Mouse (Mus musculus) heart, embryonic 10.5 days (tissue): ENCODE measurements around the gene Kdm4a. TPM values are rescaled to one million over a fixed set of nuclear protein-coding genes. Genes with fewer than 3 reads are reported as not detected.

Source experiments
- DNase-seq: peaks from one replicate; pipeline ENCODE4 v3.0.0-alpha.2; 2017; ENCODE audit warnings: low spot score
- H3K27ac ChIP-seq: fragments of 300-500 bp; sonication (generic); 2 replicates; pipeline ENCODE4 v1.5.1; 2016; ENCODE audit warnings: mild to moderate bottlenecking
- H3K27me3 ChIP-seq: fragments of 300-500 bp; sonication (generic); 2 replicates; pipeline ENCODE4 v1.6.1; 2016; ENCODE audit warnings: mild to moderate bottlenecking; ENCODE audit not compliant: poor library complexity, insufficient read depth, severe bottlenecking
- H3K36me3 ChIP-seq: fragments of 300-500 bp; sonication (generic); 2 replicates; pipeline ENCODE4 v1.6.1; 2016; ENCODE audit warnings: mild to moderate bottlenecking, moderate library complexity
- H3K4me1 ChIP-seq: fragments of 300-500 bp; sonication (generic); 2 replicates; pipeline ENCODE4 v1.6.1; 2016; ENCODE audit warnings: mild to moderate bottlenecking
- H3K4me3 ChIP-seq: fragments of 300-500 bp; sonication (generic); 2 replicates; pipeline ENCODE4 v1.5.1; 2016; ENCODE audit warnings: mild to moderate bottlenecking, moderate library complexity
- H3K9me3 ChIP-seq: fragments of 300-500 bp; sonication (generic); 2 replicates; pipeline ENCODE4 v1.6.1; 2016; ENCODE audit warnings: mild to moderate bottlenecking, moderate library complexity
- WGBS: fragments of 180-500 bp; shearing (Covaris S2); methylation state at CpG from one replicate; pipeline ENCODE4 v1.1.7; 2016; 5-methylcytosine and 5-hydroxymethylcytosine counted together
- polyA plus RNA-seq: library from polyadenylated mRNA; unstranded; fragments of >200 nt; fragmentation: Nextera tagmentation; extraction: Ambion mirVana; gene quantifications from 2 replicates; pipeline ENCODE4 v1.2.1, GENCODE M21; 2016

Kdm4a gene
- polyA plus RNA-seq, 1 experiment from 2014 or later: 26.6 TPM

GRCm38 (mm10) chr4:118198606-118199005 is 18.8 kb upstream of the Kdm4a start:
- Histone ChIP-seq H3K4me1 (peaks cover 7% of the 10 kb centered on the region), H3K27ac (no peak overlapping the region), H3K27me3 (no peaks in the 10 kb centered on the region), H3K36me3 (no peaks in the 10 kb centered on the region), H3K4me3 (no peak overlapping the region), H3K9me3 (no peaks in the 10 kb centered on the region)
- DNase-seq: no peak
- WGBS: 76% methylated on average over 3 of the region's 3 CpGs

- Histone ChIP-seq H3K27ac (peak overlapping the region; percentile 33; the same call in 1 of the 2 replicates), H3K27me3 (no peaks in the 10 kb centered on the region), H3K4me3 (0 out of 2 replicates have a peak overlapping the region, but pooled peaks have one; percentile 5), H3K9me3 (no peaks in the 10 kb centered on the region), H3K4me1 (peaks cover 7% of the 10 kb centered on the region), H3K36me3 (no peaks in the 10 kb centered on the region)
- DNase-seq: no peak
- WGBS: 42% methylated on average over 10 of the region's 10 CpGs
Observed at GRCm38 (mm10) chr4:118196185-118196584, 16.3 kb upstream of the Kdm4a start.

GRCm38 (mm10) chr4:118180301-118181080 is 648 bp upstream of the Kdm4a start:
- Histone ChIP-seq H3K36me3 (peaks cover 20% of the 10 kb centered on the region), H3K4me3 (peak overlapping the region; percentile 83), H3K27ac (peak overlapping the region; percentile 98), H3K4me1 (peaks cover 13% of the 10 kb centered on the region), H3K9me3 (no peaks in the 10 kb centered on the region), H3K27me3 (no peaks in the 10 kb centered on the region)
- DNase-seq: no peak
- 17% methylated on average over 17 of the region's 17 CpGs for WGBS

GRCm38 (mm10) chr4:118178952-118179466 is 834 bp downstream of the Kdm4a start:
- Histone ChIP-seq H3K27ac (peak overlapping the region; percentile 98), H3K27me3 (no peaks in the 10 kb centered on the region), H3K4me1 (peaks cover 13% of the 10 kb centered on the region), H3K9me3 (no peaks in the 10 kb centered on the region), H3K4me3 (peak overlapping the region; percentile 83), H3K36me3 (peaks cover 34% of the 10 kb centered on the region)
- no peak for DNase-seq
- WGBS: 2% methylated on average over 12 of the region's 12 CpGs

GRCm38 (mm10) chr4:118172461-118172860 is 7.4 kb downstream of the Kdm4a start:
- no peak for DNase-seq
- Histone ChIP-seq H3K36me3 (peaks cover 97% of the 10 kb centered on the region), H3K27ac (no peak overlapping the region), H3K4me1 (no peaks in the 10 kb centered on the region), H3K4me3 (no peak overlapping the region), H3K9me3 (no peaks in the 10 kb centered on the region), H3K27me3 (no peaks in the 10 kb centered on the region)
- 92% methylated on average over 12 of the region's 12 CpGs for WGBS

- Histone ChIP-seq H3K36me3 (peaks cover 97% of the 10 kb centered on the region), H3K9me3 (no peaks in the 10 kb centered on the region), H3K4me1 (no peaks in the 10 kb centered on the region), H3K4me3 (no peak overlapping the region), H3K27me3 (no peaks in the 10 kb centered on the region), H3K27ac (no peak overlapping the region)
- DNase-seq: no peak
- 87% methylated on average over 9 of the region's 9 CpGs for WGBS
Observed at GRCm38 (mm10) chr4:118171006-118171405, 8.8 kb downstream of the Kdm4a start.

- H3K27me3 ChIP-seq: no peaks in the 10 kb centered on the region
- no peak overlapping the region for H3K4me3 ChIP-seq
- peaks cover 97% of the 10 kb centered on the region for H3K36me3 ChIP-seq
- no peaks in the 10 kb centered on the region for H3K4me1 ChIP-seq
- DNase-seq: no peak
- H3K27ac ChIP-seq: no peak overlapping the region
- WGBS: 94% methylated on average over 12 of the region's 12 CpGs
- no peaks in the 10 kb centered on the region; the same call in 1 of the 2 replicates for H3K9me3 ChIP-seq
Observed at GRCm38 (mm10) chr4:118162123-118162522, 17.7 kb downstream of the Kdm4a start.

- WGBS: 83% methylated on average over 3 of the region's 3 CpGs
Observed at GRCm38 (mm10) chr4:118157666-118158065, 22.2 kb downstream of the Kdm4a start.

GRCm38 (mm10) chr4:118156559-118156958 is 23.3 kb downstream of the Kdm4a start:
- H3K4me3 ChIP-seq: no peak overlapping the region

More at GRCm38 (mm10) chr4:118157666-118158065, 22.2 kb downstream of the Kdm4a start:
- Histone ChIP-seq H3K9me3 (no peaks in the 10 kb centered on the region; the same call in 1 of the 2 replicates), H3K27me3 (no peaks in the 10 kb centered on the region), H3K27ac (no peak overlapping the region), H3K4me3 (no peak overlapping the region), H3K4me1 (no peaks in the 10 kb centered on the region), H3K36me3 (peaks cover 97% of the 10 kb centered on the region)
- no peak for DNase-seq

GRCm38 (mm10) chr4:118154889-118155288 is 25.0 kb downstream of the Kdm4a start:
- peaks cover 11% of the 10 kb centered on the region for H3K4me1 ChIP-seq
- WGBS: 80% methylated on average over 5 of the region's 5 CpGs
- no peak for DNase-seq
- no peak overlapping the region for H3K4me3 ChIP-seq
- H3K9me3 ChIP-seq: no peaks in the 10 kb centered on the region; the same call in 1 of the 2 replicates
- no peaks in the 10 kb centered on the region for H3K27me3 ChIP-seq
- no peak overlapping the region for H3K27ac ChIP-seq
- peaks cover 92% of the 10 kb centered on the region for H3K36me3 ChIP-seq

More at GRCm38 (mm10) chr4:118156559-118156958, 23.3 kb downstream of the Kdm4a start:
- Histone ChIP-seq H3K36me3 (peaks cover 97% of the 10 kb centered on the region), H3K4me1 (no peaks in the 10 kb centered on the region), H3K9me3 (no peaks in the 10 kb centered on the region; the same call in 1 of the 2 replicates), H3K27ac (no peak overlapping the region), H3K27me3 (no peaks in the 10 kb centered on the region)
- DNase-seq: no peak
- 87% methylated on average over 15 of the region's 15 CpGs for WGBS

GRCm38 (mm10) chr4:118152020-118152785 is 27.6 kb downstream of the Kdm4a start:
- no peak overlapping the region for H3K27ac ChIP-seq
- WGBS: 90% methylated on average over 17 of the region's 17 CpGs
- no peaks in the 10 kb centered on the region for H3K9me3 ChIP-seq
- no peak for DNase-seq
- peaks cover 20% of the 10 kb centered on the region for H3K4me1 ChIP-seq
- H3K27me3 ChIP-seq: no peaks in the 10 kb centered on the region
- H3K4me3 ChIP-seq: no peak overlapping the region
- H3K36me3 ChIP-seq: peaks cover 93% of the 10 kb centered on the region

- Histone ChIP-seq H3K27me3 (no peaks in the 10 kb centered on the region), H3K4me3 (no peak overlapping the region), H3K4me1 (peaks cover 20% of the 10 kb centered on the region), H3K36me3 (peaks cover 95% of the 10 kb centered on the region), H3K27ac (no peak overlapping the region), H3K9me3 (no peaks in the 10 kb centered on the region)
- no peak for DNase-seq
- 89% methylated on average over 7 of the region's 7 CpGs for WGBS
Observed at GRCm38 (mm10) chr4:118150804-118151203, 29.0 kb downstream of the Kdm4a start.
